Mouse (Mus musculus) forebrain, embryonic 10.5 days (tissue): ENCODE results near the gene Vdr. TPM values are rescaled to one million over a fixed set of nuclear protein-coding genes. Genes with fewer than 3 reads are reported as not detected.

Experiments used
- DNase-seq: peaks from one replicate; pipeline ENCODE4 v3.0.0-alpha.2; 2017; ENCODE audit warnings: low spot score; ENCODE audit errors: extremely low spot score
- H3K27ac ChIP-seq: fragments of 300-500 bp; sonication (generic); 2 replicates; pipeline ENCODE4 v1.5.1; 2016; ENCODE audit warnings: mild to moderate bottlenecking
- H3K27me3 ChIP-seq: fragments of 300-500 bp; sonication (generic); 2 replicates; pipeline ENCODE4 v1.6.1; 2016; ENCODE audit warnings: mild to moderate bottlenecking; ENCODE audit not compliant: poor library complexity, severe bottlenecking
- H3K36me3 ChIP-seq: fragments of 300-500 bp; sonication (generic); replicated peaks from 2 replicates; pipeline ENCODE4 v1.6.1; 2016; ENCODE audit warnings: mild to moderate bottlenecking, moderate library complexity
- H3K4me1 ChIP-seq: fragments of 300-500 bp; sonication (generic); 2 replicates; pipeline ENCODE4 v1.6.1; 2016
- H3K4me3 ChIP-seq: fragments of 300-500 bp; sonication (generic); 2 replicates; pipeline ENCODE4 v1.5.1; 2016; ENCODE audit warnings: mild to moderate bottlenecking, moderate library complexity
- H3K9me3 ChIP-seq: fragments of 300-500 bp; sonication (generic); 2 replicates; pipeline ENCODE4 v1.6.1; 2016; ENCODE audit warnings: mild to moderate bottlenecking, moderate library complexity
- WGBS: fragments of 180-500 bp; shearing (Covaris S2); methylation state at CpG from one replicate; pipeline ENCODE4 v1.1.7; 2016; 5-methylcytosine and 5-hydroxymethylcytosine counted together
- polyA plus RNA-seq: library from polyadenylated mRNA; unstranded; fragments of >200 nt; fragmentation: Nextera tagmentation; extraction: Ambion mirVana; gene quantifications from 2 replicates; pipeline ENCODE4 v1.2.1, GENCODE M21; 2016

Gene Vdr
- polyA plus RNA-seq, 1 experiment from 2014 or later = 0.67 TPM

DNA sequence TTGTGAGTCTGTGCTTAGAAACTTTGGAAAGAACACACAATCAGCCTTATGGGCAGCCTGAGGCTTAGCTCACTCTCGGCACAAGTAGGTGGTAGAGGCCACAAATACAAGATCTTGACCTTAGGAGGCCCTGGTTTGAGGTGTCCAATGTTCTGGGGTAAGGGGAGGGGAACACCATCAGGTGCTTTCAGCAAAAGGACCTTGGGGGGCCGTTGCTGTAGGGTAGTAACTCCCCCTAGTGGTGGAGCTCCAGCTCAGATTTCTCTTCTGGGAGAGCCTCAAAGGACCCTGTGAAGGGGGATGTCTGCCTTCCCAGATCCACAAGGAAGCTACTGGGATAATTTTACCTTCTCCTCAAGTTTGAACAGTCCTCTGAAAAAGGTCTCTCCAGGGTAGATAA, 60.0 kb downstream of the Vdr start:
- Histone ChIP-seq H3K27ac (no peak overlapping the region), H3K9me3 (no peaks in the 10 kb centered on the region), H3K27me3 (0 out of 2 replicates have a peak, but pooled peaks cover 2% of the 10 kb centered on the region), H3K36me3 (no peaks in the 10 kb centered on the region), H3K4me3 (no peak overlapping the region), H3K4me1 (peaks cover 8% of the 10 kb centered on the region)
- WGBS = 18% methylated on average over 2 of the region's 2 CpGs
- DNase-seq = no peak

- no peaks in the 10 kb centered on the region for H3K9me3 ChIP-seq
- H3K36me3 ChIP-seq = no peaks in the 10 kb centered on the region
- H3K27ac ChIP-seq = peak overlapping the region; percentile 54
- DNase-seq = peak; percentile 83
- H3K4me1 ChIP-seq = peaks cover 8% of the 10 kb centered on the region
- whole genome bisulfite sequencing = 11% methylated on average over 19 of the region's 19 CpGs
- H3K27me3 ChIP-seq = 0 out of 2 replicates have a peak, but pooled peaks cover 2% of the 10 kb centered on the region
- H3K4me3 ChIP-seq = peak overlapping the region; percentile 44
Observed at GRCm38 (mm10) chr15:97849116-97849911, 61.1 kb downstream of the Vdr start.

DNA sequence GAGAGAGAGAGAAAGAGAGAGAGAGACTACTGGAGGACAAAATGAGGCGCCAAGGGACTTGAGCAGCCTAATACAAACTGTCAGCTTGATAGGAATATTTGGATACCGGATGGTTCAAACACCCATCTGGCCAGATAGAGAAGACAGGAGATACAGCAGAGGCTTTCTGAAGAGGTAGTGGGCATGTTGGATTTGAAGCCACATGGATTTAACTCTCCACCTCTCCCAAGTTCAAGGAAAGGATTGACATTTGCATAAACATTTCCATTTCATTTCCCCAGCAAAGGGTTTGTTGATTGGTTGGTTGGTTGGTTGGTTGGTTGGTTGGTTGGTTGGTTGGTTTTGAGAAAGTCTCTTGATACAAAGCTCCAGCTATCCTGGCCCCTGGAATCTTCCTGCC, 62.6 kb downstream of the Vdr start:
- H3K4me1 ChIP-seq = peaks cover 13% of the 10 kb centered on the region
- H3K27me3 ChIP-seq = 0 out of 2 replicates have a peak, but pooled peaks cover 2% of the 10 kb centered on the region
- H3K36me3 ChIP-seq = no peaks in the 10 kb centered on the region
- no peak overlapping the region for H3K27ac ChIP-seq
- H3K9me3 ChIP-seq = no peaks in the 10 kb centered on the region
- DNase-seq = no peak
- H3K4me3 ChIP-seq = no peak overlapping the region
- 92% methylated on average over 2 of the region's 2 CpGs for WGBS

DNA sequence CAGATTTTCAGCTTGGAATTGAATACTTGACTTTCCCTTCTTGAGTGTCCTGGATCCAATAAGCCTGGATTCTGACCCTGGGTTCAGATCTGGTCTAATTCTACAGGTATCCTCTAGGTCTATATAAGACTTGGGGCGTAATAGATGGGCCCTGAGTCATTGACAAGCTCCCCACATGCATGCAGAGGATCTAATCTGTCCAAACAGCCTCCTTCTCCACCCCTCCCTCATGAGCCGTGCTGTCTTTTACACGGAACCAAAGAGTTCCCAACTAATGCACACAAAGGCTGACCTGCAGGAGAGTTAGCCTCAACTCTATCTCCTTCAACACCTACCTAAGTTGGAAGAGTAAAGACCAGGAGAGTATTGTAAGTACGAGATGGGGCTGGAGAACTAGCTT, 63.1 kb downstream of the Vdr start:
- no peak for DNase-seq
- H3K36me3 ChIP-seq = no peaks in the 10 kb centered on the region

GRCm38 (mm10) chr15:97846121-97846882, 64.1 kb downstream of the Vdr start:
- H3K27ac ChIP-seq = no peak overlapping the region
- WGBS = 89% methylated on average over 11 of the region's 11 CpGs
- H3K9me3 ChIP-seq = no peaks in the 10 kb centered on the region
- DNase-seq = no peak
- no peak overlapping the region for H3K4me3 ChIP-seq
- H3K27me3 ChIP-seq = 0 out of 2 replicates have a peak, but pooled peaks cover 2% of the 10 kb centered on the region
- H3K4me1 ChIP-seq = peaks cover 13% of the 10 kb centered on the region
- no peaks in the 10 kb centered on the region for H3K36me3 ChIP-seq

More for the DNA sequence above, 63.1 kb downstream of the Vdr start:
- Histone ChIP-seq H3K9me3 (no peaks in the 10 kb centered on the region), H3K4me3 (no peak overlapping the region), H3K4me1 (peaks cover 13% of the 10 kb centered on the region), H3K27me3 (0 out of 2 replicates have a peak, but pooled peaks cover 2% of the 10 kb centered on the region), H3K27ac (no peak overlapping the region)
- 84% methylated on average over 4 of the region's 4 CpGs for WGBS

GRCm38 (mm10) chr15:97844037-97845034, 66.1 kb downstream of the Vdr start, which contains the start of gene Hdac7:
Hdac7 (minus strand) TSS chr15:97844502.
- WGBS = 76% methylated on average over 19 of the region's 19 CpGs
- 0 out of 2 replicates have a peak, but pooled peaks cover 2% of the 10 kb centered on the region for H3K27me3 ChIP-seq
- no peak for DNase-seq

DNA sequence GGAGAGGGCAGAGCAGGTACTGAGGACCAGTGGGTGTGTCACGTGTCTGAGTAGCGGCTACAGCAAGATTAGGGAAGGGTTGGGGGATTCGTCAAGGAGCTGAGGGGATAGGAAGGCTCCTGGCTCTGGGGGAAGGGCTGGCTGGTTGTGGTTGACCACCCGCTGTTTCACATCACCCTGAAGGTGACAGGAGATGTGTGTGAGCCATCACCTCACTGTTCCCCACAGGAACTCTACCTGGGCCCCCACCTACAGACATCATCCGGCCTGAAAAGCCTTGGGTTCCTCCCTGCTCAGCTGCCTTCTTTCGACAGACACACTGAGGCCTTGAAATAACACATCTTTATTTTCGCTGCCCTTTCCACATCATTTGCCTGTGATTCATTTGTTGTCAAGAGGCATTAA, 67.2 kb downstream of the Vdr start:
- no peaks in the 10 kb centered on the region for H3K36me3 ChIP-seq
- no peaks in the 10 kb centered on the region for H3K9me3 ChIP-seq
- H3K27ac ChIP-seq = no peak overlapping the region
- 0 out of 2 replicates have a peak, but pooled peaks cover 1% of the 10 kb centered on the region for H3K27me3 ChIP-seq
- WGBS = 76% methylated on average over 7 of the region's 7 CpGs
- peaks cover 29% of the 10 kb centered on the region for H3K4me1 ChIP-seq
- H3K4me3 ChIP-seq = no peak overlapping the region
- no peak for DNase-seq

More at GRCm38 (mm10) chr15:97844037-97845034, 66.1 kb downstream of the Vdr start, which contains the start of gene Hdac7:
- H3K36me3 ChIP-seq = no peaks in the 10 kb centered on the region
- no peak within 1 kb of the TSS for H3K27ac ChIP-seq
- H3K4me3 ChIP-seq = no peak within 1 kb of the TSS
- H3K9me3 ChIP-seq = no peaks in the 10 kb centered on the region
- H3K4me1 ChIP-seq = peaks cover 23% of the 10 kb centered on the region

DNA sequence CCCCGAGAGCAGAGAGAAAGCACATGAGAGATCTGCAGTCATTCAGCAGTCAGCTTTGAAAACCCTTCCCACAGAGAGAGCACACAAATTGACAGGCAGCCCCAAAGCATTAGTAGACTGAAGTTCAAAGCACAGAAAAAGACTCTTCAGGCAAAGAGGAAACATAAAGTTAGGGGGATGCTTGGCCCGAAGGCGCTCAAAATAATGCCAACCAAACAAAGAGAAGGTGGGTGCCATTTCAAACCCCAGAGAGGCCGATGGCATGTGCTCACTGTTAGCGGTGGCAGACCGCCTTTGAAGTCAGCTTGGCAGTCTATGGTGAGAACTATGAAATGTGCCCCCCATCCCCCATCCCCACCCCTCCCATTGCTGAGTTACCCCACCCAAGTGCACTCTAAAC, 68.4 kb downstream of the Vdr start:
- no peak for DNase-seq
- WGBS = 95% methylated on average over 6 of the region's 6 CpGs
- no peaks in the 10 kb centered on the region for H3K9me3 ChIP-seq
- H3K4me3 ChIP-seq = no peak overlapping the region
- no peaks in the 10 kb centered on the region for H3K27me3 ChIP-seq
- H3K4me1 ChIP-seq = peaks cover 40% of the 10 kb centered on the region
- H3K36me3 ChIP-seq = no peaks in the 10 kb centered on the region
- no peak overlapping the region for H3K27ac ChIP-seq

DNA sequence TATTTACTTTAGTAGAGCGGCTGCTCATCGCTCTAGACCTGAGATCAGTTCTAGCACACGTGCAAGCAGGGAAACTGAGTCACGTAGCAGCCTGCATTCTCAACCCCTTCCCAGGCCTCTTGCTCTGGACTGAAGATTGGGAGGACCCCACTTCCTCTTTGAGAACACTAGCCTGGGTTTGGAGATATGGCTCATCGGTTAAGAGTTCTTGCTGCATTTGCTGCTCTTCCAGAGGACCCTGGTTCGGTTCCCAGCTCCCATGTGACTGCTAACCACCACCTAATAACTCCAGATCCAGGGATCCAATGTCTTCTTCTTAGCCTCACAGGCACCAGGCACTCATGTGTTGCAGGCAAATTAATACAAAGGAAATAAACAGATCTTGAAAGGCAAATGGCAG, 69.0 kb downstream of the Vdr start:
- Histone ChIP-seq H3K27ac (no peak overlapping the region), H3K9me3 (no peaks in the 10 kb centered on the region), H3K27me3 (no peaks in the 10 kb centered on the region), H3K4me3 (no peak overlapping the region), H3K4me1 (peaks cover 44% of the 10 kb centered on the region), H3K36me3 (no peaks in the 10 kb centered on the region)
- WGBS = 96% methylated on average over 6 of the region's 6 CpGs
- DNase-seq = no peak

GRCm38 (mm10) chr15:97840781-97841180, 69.6 kb downstream of the Vdr start:
- no peaks in the 10 kb centered on the region for H3K27me3 ChIP-seq
- H3K4me3 ChIP-seq = no peak overlapping the region
- 100% methylated on average over 1 of the region's 1 CpGs for WGBS
- H3K27ac ChIP-seq = peak overlapping the region; percentile 12; the same call in 1 of the 2 replicates
- H3K9me3 ChIP-seq = no peaks in the 10 kb centered on the region
- H3K36me3 ChIP-seq = no peaks in the 10 kb centered on the region
- no peak for DNase-seq
- H3K4me1 ChIP-seq = peaks cover 48% of the 10 kb centered on the region

DNA sequence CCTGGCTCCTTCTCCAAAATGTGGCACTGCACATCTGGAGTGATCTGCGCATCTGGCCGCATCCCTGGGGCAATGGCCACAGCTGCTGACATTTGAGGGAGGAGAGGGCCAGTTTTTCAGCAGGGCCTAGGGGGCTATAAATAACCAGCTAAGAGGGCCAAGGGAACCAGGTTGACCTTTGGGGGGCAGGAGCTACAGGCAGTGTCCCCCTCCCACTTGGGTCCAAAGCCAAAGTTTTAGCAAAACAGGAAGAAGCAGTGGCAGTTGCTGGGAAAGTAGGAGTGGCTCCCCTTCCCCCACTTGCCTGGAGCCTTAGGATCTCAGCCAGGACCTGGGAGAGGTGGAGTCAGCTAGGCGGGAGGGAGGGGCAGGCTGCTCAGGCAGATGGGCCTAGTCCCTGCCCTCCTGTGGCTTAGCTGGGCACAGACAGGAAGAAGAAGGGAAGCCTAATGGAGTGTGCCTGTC, 70.4 kb downstream of the Vdr start:
- Histone ChIP-seq H3K36me3 (no peaks in the 10 kb centered on the region), H3K27me3 (peaks cover under 1% of the 10 kb centered on the region; the same call in 1 of the 2 replicates), H3K4me3 (no peak overlapping the region), H3K27ac (0 out of 2 replicates have a peak overlapping the region, but pooled peaks have one; percentile 36), H3K9me3 (no peaks in the 10 kb centered on the region), H3K4me1 (peaks cover 48% of the 10 kb centered on the region)
- WGBS = 44% methylated on average over 3 of the region's 3 CpGs
- DNase-seq = no peak

DNA sequence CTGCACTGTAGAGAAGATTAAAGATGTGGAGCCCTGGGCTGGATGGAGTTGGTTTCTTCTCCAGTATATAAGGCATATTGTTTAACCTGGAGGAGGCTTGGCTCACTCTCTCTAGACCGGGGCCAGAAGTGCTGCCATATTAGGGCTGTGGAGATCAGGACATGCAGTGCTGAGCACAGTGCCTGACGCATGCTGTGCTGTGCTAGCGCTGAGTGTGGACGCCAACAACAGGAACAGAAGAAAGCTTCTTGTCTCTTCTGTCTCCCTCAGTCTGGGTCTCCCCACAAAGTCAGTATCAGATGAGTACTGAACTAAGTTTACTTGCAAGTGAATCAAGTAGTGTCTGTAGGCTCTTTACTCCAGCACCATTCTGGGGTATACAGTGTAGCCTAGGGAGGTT, 71.0 kb downstream of the Vdr start:
- DNase-seq = no peak
- H3K36me3 ChIP-seq = no peaks in the 10 kb centered on the region
- H3K27ac ChIP-seq = peak overlapping the region; percentile 26; the same call in 1 of the 2 replicates
- H3K4me1 ChIP-seq = peaks cover 48% of the 10 kb centered on the region
- H3K9me3 ChIP-seq = no peaks in the 10 kb centered on the region
- H3K4me3 ChIP-seq = no peak overlapping the region
- H3K27me3 ChIP-seq = peaks cover 5% of the 10 kb centered on the region; the same call in 1 of the 2 replicates
- WGBS = 71% methylated on average over 4 of the region's 4 CpGs
